Mouse (Mus musculus) brain, embryonic 14.5 days (tissue): ENCODE results near the gene Lrit2.

Experiments used
- CTCF ChIP-seq: fragments of 200-500 bp; IDR thresholded peaks from 2 replicates; pipeline ENCODE4 v1.5.1; 2012; ENCODE audit warnings: inconsistent platforms, mild to moderate bottlenecking, moderate library complexity, borderline replicate concordance; ENCODE audit not compliant: insufficient read depth, insufficient read length; ENCODE audit errors: extremely low read depth
- POLR2A ChIP-seq: fragments of 200-500 bp; IDR thresholded peaks from 2 replicates; pipeline ENCODE4 v1.6.1; 2012; ENCODE audit warnings: mild to moderate bottlenecking, inconsistent platforms, borderline replicate concordance; ENCODE audit not compliant: poor library complexity, insufficient read depth, insufficient read length, severe bottlenecking; ENCODE audit errors: extremely low read depth

GRCm38 (mm10) chr14:37111371-37111770 lies 43.6 kb downstream of the Lrit2 start:
- TF ChIP-seq CTCF (no peak), POLR2A (no peak)
